Mouse (Mus musculus) CH12.LX (cell line): ENCODE results near the gene Brdt. TPM values are rescaled to one million over a fixed set of nuclear protein-coding genes. Genes with fewer than 3 reads are reported as not detected.

ENCODE experiments used
- DNase-seq: peaks from one replicate; pipeline ENCODE4 v3.0.0-alpha.2; 2013; ENCODE audit errors: extremely low read depth
- H3K27ac ChIP-seq: 2 replicates; pipeline ENCODE4 v1.5.1; 2012; ENCODE audit warnings: low read depth, mild to moderate bottlenecking, control low read depth, moderate library complexity; ENCODE audit not compliant: insufficient read depth
- H3K27me3 ChIP-seq: replicated peaks from 2 replicates; pipeline ENCODE3; 2012; ENCODE audit warnings: inconsistent platforms
- H3K36me3 ChIP-seq, 2 experiments: replicated peaks in 1 of 2; 2 replicates each; pipeline versions ENCODE3 to v1.6.1; 2012; ENCODE audit warnings: inconsistent platforms in 1 of 2, low read length in 1 of 2, mild to moderate bottlenecking in 1 of 2, mixed read lengths in 1 of 2, moderate library complexity in 1 of 2; ENCODE audit not compliant: control insufficient read depth in 1 of 2, insufficient read depth in 1 of 2
- H3K4me1 ChIP-seq, 2 experiments: 2 replicates each; pipeline ENCODE4 v1.6.1; 2012; ENCODE audit warnings: inconsistent platforms in 1 of 2, moderate library complexity in 1 of 2; ENCODE audit not compliant: insufficient read depth in 2 of 2, control insufficient read depth in 1 of 2
- H3K4me2 ChIP-seq: 2 replicates; pipeline ENCODE4 v1.6.1; 2012; ENCODE audit warnings: low read depth, mild to moderate bottlenecking, control low read depth; ENCODE audit not compliant: poor library complexity, insufficient read depth, severe bottlenecking
- H3K4me3 ChIP-seq, 3 experiments: fragments of 150-350 bp in 1 of 3; sonication (generic) in 1 of 3; replicated peaks in 1 of 3; 2 replicates each; pipeline versions ENCODE3 to v1.5.1; 2011 to 2012; ENCODE audit warnings: low read depth in 2 of 3, low read length in 2 of 3, mild to moderate bottlenecking in 2 of 3, moderate library complexity in 2 of 3, control low read depth in 1 of 3, improper control_type of control experiment in 1 of 3, inconsistent platforms in 1 of 3, mixed read lengths in 1 of 3; ENCODE audit not compliant: poor library complexity in 1 of 3
- H3K79me2 ChIP-seq: replicated peaks from 2 replicates; pipeline ENCODE4 v1.6.1; 2012; ENCODE audit warnings: mild to moderate bottlenecking, moderate library complexity; ENCODE audit not compliant: control insufficient read depth, poor library complexity, insufficient read depth, severe bottlenecking; ENCODE audit errors: extremely low read depth
- H3K9ac ChIP-seq: 2 replicates; pipeline ENCODE4 v1.6.1; 2012; ENCODE audit warnings: low read depth, mild to moderate bottlenecking, control low read depth, moderate library complexity; ENCODE audit not compliant: insufficient read depth
- H3K9me3 ChIP-seq: replicated peaks from 2 replicates; pipeline ENCODE3; 2012; ENCODE audit warnings: low read length, inconsistent platforms, mixed read lengths
- CTCF ChIP-seq, 2 experiments: IDR thresholded peaks in 1 of 2; conservative IDR thresholded peaks in 1 of 2; 2 replicates each; pipeline ENCODE4 v1.5.1; 2011 to 2012; ENCODE audit warnings: low read depth in 2 of 2, low read length in 2 of 2, improper control_type of control experiment in 1 of 2, inconsistent platforms in 1 of 2, mild to moderate bottlenecking in 1 of 2, moderate library complexity in 1 of 2
- MAZ ChIP-seq: IDR thresholded peaks from 2 replicates; pipeline ENCODE4 v1.6.1; 2012; ENCODE audit warnings: low read depth, mild to moderate bottlenecking, inconsistent platforms, low read length, improper control_type of control experiment, moderate library complexity
- PAX5 ChIP-seq: IDR thresholded peaks from 2 replicates; pipeline ENCODE4 v1.6.1; 2012; ENCODE audit warnings: low read length, inconsistent platforms, mixed read lengths
- POLR2A ChIP-seq: IDR thresholded peaks from 2 replicates; pipeline ENCODE4 v1.6.1; 2011; ENCODE audit warnings: low read depth, mild to moderate bottlenecking, improper control_type of control experiment, low read length
- RAD21 ChIP-seq: IDR thresholded peaks from 2 replicates; pipeline ENCODE4 v1.6.1; 2011; ENCODE audit warnings: low read depth, mild to moderate bottlenecking, low read length, improper control_type of control experiment, moderate library complexity
- TBP ChIP-seq: conservative IDR thresholded peaks from 2 replicates; pipeline ENCODE4 v1.6.1; 2011; ENCODE audit warnings: low read depth, low read length, improper control_type of control experiment
- ZNF384 ChIP-seq: IDR thresholded peaks from 2 replicates; pipeline ENCODE4 v1.6.1; 2012; ENCODE audit warnings: low read depth, low read length, improper control_type of control experiment, inconsistent platforms
- dilution Hi-C: fragments of 300-500 bp; cut with MboI; formaldehyde crosslinking; loops from 2 replicates; pipeline ENCODE4 v1.14.3; 2020; ENCODE audit warnings: low sequenced_read_pairs; ENCODE audit not compliant: extremely low pct_unique_long_range_greater_than_20kb, extremely low pct_ligation_motif_present
- in situ Hi-C: fragments of 300-500 bp; cut with MboI; formaldehyde crosslinking; loops from 3 replicates; pipeline ENCODE4 v1.14.3; 2019; ENCODE audit warnings: low sequenced_read_pairs, low pct_ligation_motif_present, low pct_unique_long_range_greater_than_20kb, mixed read lengths
- polyA plus RNA-seq: library from polyadenylated mRNA; unstranded; fragments of >175 nt; gene quantifications from 2 replicates; pipeline ENCODE4 v1.2.1, GENCODE M21; 2012; ENCODE audit warnings: low read depth; ENCODE audit not compliant: insufficient read length
- total RNA-seq, 2 experiments: library from RNA; depleted of rRNA; stranded (reverse); fragments of 300-350 nt in 1 of 2; fragments of >200 nt in 1 of 2; gene quantifications; 2 replicates each; pipeline ENCODE4 v1.2.3; 2012 to 2014

Gene Brdt
- total and polyA plus RNA-seq, 3 experiments: 0.56 to 0.98 (median 0.59) TPM

DNA sequence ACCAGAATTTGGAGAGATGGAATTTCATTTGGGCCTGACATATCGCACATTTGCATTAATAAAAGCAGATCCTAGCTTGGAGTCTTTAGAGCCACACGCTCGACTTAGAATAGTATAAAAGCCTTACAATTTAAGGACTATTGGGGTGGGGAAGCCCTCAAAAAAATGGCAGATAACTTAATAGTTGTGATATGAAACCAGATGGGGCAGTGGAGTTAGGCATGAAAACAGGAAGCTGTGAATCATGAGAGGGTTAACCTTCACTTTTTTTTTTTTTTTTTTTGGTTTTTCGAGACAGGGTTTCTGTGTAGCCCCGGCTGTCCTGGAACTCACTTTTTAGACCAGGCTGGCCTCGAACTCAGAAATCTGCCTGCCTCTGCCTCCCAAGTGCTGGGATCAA is 105.2 kb downstream of the Brdt start:
- Histone ChIP-seq H3K9me3 (no peaks in the 10 kb centered on the region), H3K4me3 (no peak overlapping the region), H3K27ac (no peak overlapping the region), H3K4me1 (peaks cover 9 to 28% of the 10 kb centered on the region in 2 experiments; a peak in 3 of 4 replicates)
- in situ Hi-C loops: no loop called here
- dilution Hi-C loops: no loop called here
- TF ChIP-seq CTCF (conservative IDR thresholded peaks at IDR 0.05 in 1 of 2, IDR thresholded peaks at IDR 0.05 in 1 of 2; ENCODE audit: low read depth in 2 of 2, low read length in 2 of 2) (no peak), RAD21 (no peak), PAX5 (no peak), ZNF384 (peak; percentile 67), TBP (no peak), MAZ (no peak), POLR2A (no peak)
- TF ChIP-seq, all 38 proteins: peak for 1
- no peaks in the 10 kb centered on the region for H3K79me2 ChIP-seq
- no peak overlapping the region for H3K9ac ChIP-seq
- DNase-seq: no peak
- no peak overlapping the region for H3K4me2 ChIP-seq
- peaks cover 0 to 2% of the 10 kb centered on the region in 2 experiments for H3K36me3 ChIP-seq
- no peaks in the 10 kb centered on the region for H3K27me3 ChIP-seq

Other genes with a start within 250 kb of the Brdt start
- 0.25 and 0.30 TPM in 2 replicates for gene Tgfbr3, start 41.5 kb upstream of the Brdt start, total RNA-seq (2012; rRNA removed)
- 0.09 and 0.46 TPM in 2 replicates for gene Tgfbr3, start 41.5 kb upstream of the Brdt start, total RNA-seq (2014; rRNA removed)
- gene Tgfbr3, start 41.5 kb upstream of the Brdt start, polyA plus RNA-seq: 0.10 and 0.13 TPM in 2 replicates
- gene Ephx4, start 71.6 kb downstream of the Brdt start, total RNA-seq (2012; rRNA removed): 0.71 and 0.81 TPM in 2 replicates
- gene Ephx4, start 71.6 kb downstream of the Brdt start, total RNA-seq (2014; rRNA removed): not detected in 2 replicates
- gene Ephx4, start 71.6 kb downstream of the Brdt start, polyA plus RNA-seq: not detected in 2 replicates
- gene Lpcat2b, start 100.4 kb downstream of the Brdt start, total RNA-seq (2012; rRNA removed): not detected in 2 replicates
- gene Lpcat2b, start 100.4 kb downstream of the Brdt start, total RNA-seq (2014; rRNA removed): not detected in 2 replicates
- not detected in 2 replicates for gene Lpcat2b, start 100.4 kb downstream of the Brdt start, polyA plus RNA-seq
- gene Btbd8, start 106.8 kb downstream of the Brdt start, total RNA-seq (2012; rRNA removed): 4.8 and 5.9 TPM in 2 replicates
- 5.1 TPM in 2 replicates for gene Btbd8, start 106.8 kb downstream of the Brdt start, total RNA-seq (2014; rRNA removed)
- 3.9 and 5.2 TPM in 2 replicates for gene Btbd8, start 106.8 kb downstream of the Brdt start, polyA plus RNA-seq
- gene Gm42669, start 176.5 kb downstream of the Brdt start, total RNA-seq (2012; rRNA removed): 0.17 TPM in 2 replicates
- not detected in 2 replicates for gene Gm42669, start 176.5 kb downstream of the Brdt start, total RNA-seq (2014; rRNA removed)
- gene Gm42669, start 176.5 kb downstream of the Brdt start, polyA plus RNA-seq: 0.95 and 1.0 TPM in 2 replicates
- 0.04 TPM in 1 of 2 replicates, not detected in the other for gene 1700028K03Rik, start 203.6 kb downstream of the Brdt start, total RNA-seq (2012; rRNA removed)
- gene 1700028K03Rik, start 203.6 kb downstream of the Brdt start, total RNA-seq (2014; rRNA removed): not detected in 2 replicates
- gene 1700028K03Rik, start 203.6 kb downstream of the Brdt start, polyA plus RNA-seq: not detected in 2 replicates